ENCODE assay signal across 8 mouse cellular contexts in genomic region chr2:26525355-26526018, GRCm38 (mm10). TPM values are rescaled to one million over a fixed set of nuclear protein-coding genes. Genes with fewer than 3 reads are reported as not detected.
DNase-seq lines count a peak whose midpoint lies in the region; ATAC-seq and TF ChIP-seq lines count a peak whose summit lies in the region.

No protein-coding gene starts in this region.

- H3K4me2 ChIP-seq in liver, postnatal 0 days (ENCODE audit: low read depth, low read length) = no peak overlapping the region
- H3K4me2 ChIP-seq in stomach, postnatal 0 days (replicated peaks; ENCODE audit: low read depth) = no peak overlapping the region

- peak; percentile 67 for ATAC-seq in liver, postnatal 0 days
- peak; percentile 95 for ATAC-seq in stomach, postnatal 0 days (ENCODE audit: low FRiP score, low TSS enrichment)

- intact Hi-C loops in gastrocnemius, postnatal 36 days (cut with DNase I) = no loop called here

- peak overlapping the region; percentile 51 for H3K27ac ChIP-seq in liver, postnatal 0 days (ENCODE audit: low read depth)
- peak overlapping the region; percentile 70 for H3K27ac ChIP-seq in stomach, postnatal 0 days (replicated peaks)

- no peak overlapping the region for H3K9ac ChIP-seq in liver, postnatal 0 days (replicated peaks)
- H3K9ac ChIP-seq in stomach, postnatal 0 days (ENCODE audit: low read length) = peak overlapping the region; percentile 35; the same call in 1 of the 2 replicates

- peaks cover 8% of the 10 kb centered on the region for H3K4me1 ChIP-seq in liver, postnatal 0 days (ENCODE audit: insufficient read depth)
- H3K4me1 ChIP-seq in stomach, postnatal 0 days (replicated peaks; ENCODE audit: control insufficient read depth, insufficient read depth) = peaks cover 3% of the 10 kb centered on the region; the same call in 1 of the 2 replicates

- H3K9me3 ChIP-seq in liver, postnatal 0 days (ENCODE audit: low read length) = no peaks in the 10 kb centered on the region
- H3K9me3 ChIP-seq in stomach, postnatal 0 days (ENCODE audit: control insufficient read depth, low read length) = no peaks in the 10 kb centered on the region

- H3K4me3 ChIP-seq in liver, postnatal 0 days (ENCODE audit: low read depth, low read length) = no peak overlapping the region
- H3K4me3 ChIP-seq in stomach, postnatal 0 days (ENCODE audit: low read depth, low read length) = no peak overlapping the region

- H3K36me3 ChIP-seq in liver, postnatal 0 days (replicated peaks; ENCODE audit: insufficient read depth, low read length) = no peaks in the 10 kb centered on the region
- H3K36me3 ChIP-seq in stomach, postnatal 0 days (ENCODE audit: control insufficient read depth, insufficient read depth, low read length) = no peaks in the 10 kb centered on the region

- peak; percentile 93 for DNase-seq in 3T3-L1 (ENCODE audit: low read depth, low spot score)
- peak; percentile 21 for DNase-seq in R1 (ENCODE audit: low read depth, low spot score)
- peak; percentile 69 to 74 for DNase-seq in gastrocnemius, postnatal 36 days
- DNase-seq in kidney, adult 11 months = peak; percentile 74
- peak; percentile 48 for DNase-seq in liver, postnatal 0 days
- DNase-seq in stomach, postnatal 0 days (ENCODE audit: low spot score) = peak; percentile 79
- no peak for DNase-seq in ovary, adult 18-20 months (ENCODE audit: low spot score)
- no peak for DNase-seq in spleen, postnatal 36 days (ENCODE audit: low spot score in 2 of 2)

- TF ChIP-seq CTCF in liver, postnatal 0 days (IDR thresholded peaks at IDR 0.05; ENCODE audit: low read depth) = no peak
- TF ChIP-seq CTCF in stomach, postnatal 0 days (IDR thresholded peaks at IDR 0.05; ENCODE audit: low read depth) = no peak

- no peaks in the 10 kb centered on the region for H3K27me3 ChIP-seq in liver, postnatal 0 days (ENCODE audit: insufficient read depth, low read length)
- no peaks in the 10 kb centered on the region for H3K27me3 ChIP-seq in stomach, postnatal 0 days (ENCODE audit: control insufficient read depth, insufficient read depth, low read length)

- WGBS in liver, postnatal 0 days (ENCODE audit: insufficient replicate concordance) = 34% methylated on average over 9 of the region's 9 CpGs
- WGBS in stomach, postnatal 0 days = 22% methylated on average over 9 of the region's 9 CpGs

- TF ChIP-seq EP300 in liver, postnatal 0 days (IDR thresholded peaks at IDR 0.05; ENCODE audit: low read depth) = no peak
- TF ChIP-seq EP300 in stomach, postnatal 0 days (optimal IDR thresholded peaks at IDR 0.05) = no peak

RNA-seq across cellular contexts. Expression of gene Notch1, which starts 9.0 kb away (rescaled TPM):
- 1 to 10 TPM; 7.7 to 8.0 TPM for total RNA-seq in gastrocnemius, postnatal 36 days (2021)
- 2.0 and 2.1 TPM in 2 replicates for polyA plus RNA-seq in liver, postnatal 0 days (2015; fragmentation: Nextera tagmentation; extraction: Ambion mirVana)
- polyA plus RNA-seq in stomach, postnatal 0 days (2015; fragmentation: Nextera tagmentation; extraction: Ambion mirVana) = 4.8 and 5.6 TPM in 2 replicates

RNA-seq across cellular contexts. Expression of gene Egfl7, which starts 54.3 kb away (rescaled TPM):
- 10 to 100 TPM; 50.0 to 62.2 TPM for total RNA-seq in gastrocnemius, postnatal 36 days (2021)
- polyA plus RNA-seq in liver, postnatal 0 days (2015; fragmentation: Nextera tagmentation; extraction: Ambion mirVana) = 49.6 and 53.0 TPM in 2 replicates
- polyA plus RNA-seq in stomach, postnatal 0 days (2015; fragmentation: Nextera tagmentation; extraction: Ambion mirVana) = 49.7 and 54.3 TPM in 2 replicates

Comparison
In these comparisons a context has a peak if more than half of its experiments do, and no peak if none do; other contexts are left out.
1. DNase-seq: peak in 3T3-L1 (single experiment), R1 (single experiment), gastrocnemius, postnatal 36 days (2 of 2), kidney, adult 11 months (single experiment), liver, postnatal 0 days (single experiment) and stomach, postnatal 0 days (single experiment); none in ovary, adult 18-20 months (single experiment) and spleen, postnatal 36 days (0 of 2).